Mouse (Mus musculus) bone marrow, adult 2 months (tissue): ENCODE results near the gene Jmjd1c.

Source experiments
- CTCF ChIP-seq: fragments of 200-500 bp; IDR thresholded peaks from 2 replicates; pipeline ENCODE4 v1.5.1; 2011; ENCODE audit warnings: low read length, control low read depth; ENCODE audit not compliant: control insufficient read depth, insufficient read depth
- POLR2A ChIP-seq: fragments of 200-500 bp; IDR thresholded peaks from 2 replicates; pipeline ENCODE4 v1.6.1; 2011; ENCODE audit warnings: low read depth, mild to moderate bottlenecking, control low read depth, low read length, borderline replicate concordance; ENCODE audit not compliant: control insufficient read depth

GRCm38 (mm10) chr10:67096621-67097436, 904 bp downstream of the Jmjd1c start, which contains the start of gene Reep3:
- no peak for TF ChIP-seq CTCF
- 0 out of 2 replicates have a peak, but pooled peaks have one; percentile 21 for TF ChIP-seq POLR2A
